Mouse (Mus musculus): ENCODE data around the gene Fam193b.
A peak's percentile ranks its signal among the peaks of the same experiment; 100 is the strongest.

Gene Fam193b

GRCm38 (mm10) chr13:55525733-55526553, 45.0 kb downstream of the Fam193b start:
- no peak for DNase-seq

- DNase-seq: no peak
Observed at GRCm38 (mm10) chr13:55523951-55524600, 46.8 kb downstream of the Fam193b start.

- no peak for DNase-seq
Observed at GRCm38 (mm10) chr13:55523278-55523677, 47.6 kb downstream of the Fam193b start.

GRCm38 (mm10) chr13:55522730-55523129, 48.2 kb downstream of the Fam193b start:
- DNase-seq: no peak

GRCm38 (mm10) chr13:55519606-55520005, 51.3 kb downstream of the Fam193b start:
- DNase-seq: no peak

- DNase-seq: peak; percentile 91 to 96
Observed at GRCm38 (mm10) chr13:55516955-55517354, 54.0 kb downstream of the Fam193b start.

- no peak for DNase-seq
Observed at GRCm38 (mm10) chr13:55513828-55514227, 57.1 kb downstream of the Fam193b start.

GRCm38 (mm10) chr13:55513111-55513748, 57.7 kb downstream of the Fam193b start, which contains the start of gene Pdlim7:
Pdlim7 (minus strand) TSS chr13:55513676.
- DNase-seq: peak; percentile 86 to 88

- DNase-seq: peak; percentile 54 to 59
Observed at GRCm38 (mm10) chr13:55512379-55513031, 58.4 kb downstream of the Fam193b start.

- no peak for DNase-seq
Observed at GRCm38 (mm10) chr13:55511492-55511861, 59.4 kb downstream of the Fam193b start.

GRCm38 (mm10) chr13:55510668-55511491, 60.0 kb downstream of the Fam193b start:
- DNase-seq: no peak

GRCm38 (mm10) chr13:55510332-55510667, 60.6 kb downstream of the Fam193b start:
- DNase-seq: no peak

- no peak for DNase-seq
Observed at GRCm38 (mm10) chr13:55508531-55508930, 62.4 kb downstream of the Fam193b start.

- DNase-seq: no peak
Observed at GRCm38 (mm10) chr13:55507877-55508276, 63.0 kb downstream of the Fam193b start.

GRCm38 (mm10) chr13:55506697-55507096, 64.2 kb downstream of the Fam193b start:
- peak; percentile 48 to 59 for DNase-seq

- no peak for DNase-seq
Observed at GRCm38 (mm10) chr13:55505810-55506209, 65.1 kb downstream of the Fam193b start.

- DNase-seq: no peak
Observed at GRCm38 (mm10) chr13:55504390-55504789, 66.5 kb downstream of the Fam193b start.

GRCm38 (mm10) chr13:55502405-55502804, 68.5 kb downstream of the Fam193b start:
- DNase-seq: no peak

- DNase-seq: no peak
Observed at GRCm38 (mm10) chr13:55500575-55500974, 70.3 kb downstream of the Fam193b start.

- DNase-seq: no peak
Observed at GRCm38 (mm10) chr13:55498906-55499305, 72.0 kb downstream of the Fam193b start.

GRCm38 (mm10) chr13:55496661-55497060, 74.3 kb downstream of the Fam193b start:
- no peak for DNase-seq

- DNase-seq: no peak
Observed at GRCm38 (mm10) chr13:55495702-55496101, 75.2 kb downstream of the Fam193b start.
